Mouse (Mus musculus): Measurements from ENCODE around the gene Mei4.

The Mei4 gene

GRCm38 (mm10) chr9:82160143-82160542, 296.7 kb downstream of the Mei4 start:
- DNase-seq (ENCODE audit: low read depth) = no peak

GRCm38 (mm10) chr9:82162415-82162814, 298.9 kb downstream of the Mei4 start:
- DNase-seq (ENCODE audit: low read depth) = no peak

- no peak for DNase-seq (ENCODE audit: low read depth)
These were observed 354.5 kb downstream of the Mei4 start for GRCm38 (mm10) chr9:82217976-82218375.

- DNase-seq (ENCODE audit: low read depth) = peak; percentile 1
These were observed 384.4 kb downstream of the Mei4 start for GRCm38 (mm10) chr9:82247695-82248445.

All from induced T-regulatory cell, adult 2 months (primary cell).